Mouse (Mus musculus) ovary, adult 10 weeks (tissue): ENCODE results near the gene Smarca5. TPM values are rescaled to one million over a fixed set of nuclear protein-coding genes. Genes with fewer than 3 reads are reported as not detected.

Source experiments
- polyA plus RNA-seq: library from polyadenylated mRNA; stranded (reverse); fragments of 350-450 nt; fragmentation: Illumina TruSeq; extraction: RNeasy Lipid Tissue Mini Kit (QIAGEN cat#74804); gene quantifications from one replicate; pipeline ENCODE4 v1.2.3, GENCODE M21; 2014

Gene Smarca5
- 318 TPM for polyA plus RNA-seq

DNA sequence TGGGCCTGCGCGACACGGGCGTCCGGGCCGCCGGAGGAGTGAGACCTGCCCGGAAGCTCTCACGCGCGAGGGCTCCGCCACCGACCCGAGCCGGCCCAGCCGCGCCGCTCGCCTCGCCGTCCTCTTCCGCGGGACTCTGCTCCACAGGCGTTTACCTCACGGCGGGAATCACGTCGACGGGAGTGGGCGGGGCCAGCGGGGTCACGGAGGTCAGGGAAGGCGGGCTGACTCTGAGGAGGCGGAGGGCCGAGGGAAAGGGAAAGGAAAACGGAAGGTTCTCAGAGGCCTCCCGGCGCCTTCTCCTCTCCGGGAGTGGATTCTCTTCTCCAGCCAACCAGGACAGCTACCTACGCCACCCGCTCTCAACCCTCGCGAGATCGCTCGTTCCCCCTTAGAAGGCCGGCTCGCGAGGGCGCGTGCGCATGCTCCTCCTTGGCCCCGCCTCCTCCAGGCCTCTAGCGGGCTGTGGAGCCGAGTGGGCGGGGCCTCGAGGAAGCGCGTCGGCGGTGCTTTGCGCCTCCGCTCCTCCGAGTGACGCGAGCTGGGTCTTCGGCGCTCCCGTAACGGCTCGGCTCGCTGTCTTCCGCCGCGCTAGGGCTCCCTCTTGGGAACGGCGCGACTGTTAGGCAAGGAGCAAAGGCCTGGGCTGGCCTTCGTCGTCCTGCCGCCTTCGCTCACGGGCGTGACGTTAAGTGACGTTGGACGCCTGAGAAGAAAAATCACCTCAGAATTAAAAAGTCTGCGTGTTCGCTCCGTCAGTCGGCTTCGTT, at the start of gene Smarca5:
Gene Smarca5 (minus strand): TSS at position 343 of the 770 bp plus-strand sequence.

Other genes starting within 250 kb of the Smarca5 start
- gene Gypa, start 245.7 kb downstream of the Smarca5 start, polyA plus RNA-seq: 0.26 TPM
- not detected for gene Frem3, start 128.4 kb downstream of the Smarca5 start, polyA plus RNA-seq
- gene Gab1, start 141.0 kb upstream of the Smarca5 start, polyA plus RNA-seq: 50.5 TPM